Mouse (Mus musculus) lung, embryonic 16.5 days (tissue): ENCODE results near the gene Trim2. TPM values are rescaled to one million over a fixed set of nuclear protein-coding genes. Genes with fewer than 3 reads are reported as not detected.

Source experiments
- ATAC-seq: fragments of 200-750 bp; cut with Nextera tagmentation; 2 replicates; pipeline ENCODE4 v1.8.0; 2017; ENCODE audit warnings: low read depth, mild to moderate bottlenecking, moderate library complexity
- H3K27ac ChIP-seq: fragments of 300-500 bp; sonication (generic); 2 replicates; pipeline ENCODE4 v1.5.1; 2014; ENCODE audit warnings: mild to moderate bottlenecking, control low read depth, low read length
- H3K27me3 ChIP-seq: fragments of 300-500 bp; sonication (generic); 2 replicates; pipeline ENCODE4 v1.6.1; 2014; ENCODE audit warnings: low read depth, low read length, mixed read lengths; ENCODE audit not compliant: control insufficient read depth, insufficient read depth
- H3K36me3 ChIP-seq: fragments of 300-500 bp; sonication (generic); 2 replicates; pipeline ENCODE4 v1.6.1; 2014; ENCODE audit warnings: low read length; ENCODE audit not compliant: control insufficient read depth, insufficient read depth
- H3K4me1 ChIP-seq: fragments of 300-500 bp; sonication (generic); replicated peaks from 2 replicates; pipeline ENCODE4 v1.6.1; 2014; ENCODE audit warnings: low read length, mixed read lengths; ENCODE audit not compliant: control insufficient read depth, insufficient read depth
- H3K4me2 ChIP-seq: fragments of 300-500 bp; sonication (generic); 2 replicates; pipeline ENCODE4 v1.6.1; 2014; ENCODE audit warnings: low read depth, low read length, control low read depth
- H3K4me3 ChIP-seq: fragments of 300-500 bp; sonication (generic); 2 replicates; pipeline ENCODE4 v1.5.1; 2014; ENCODE audit warnings: mild to moderate bottlenecking, low read length, control low read depth
- H3K9ac ChIP-seq: fragments of 300-500 bp; sonication (generic); 2 replicates; pipeline ENCODE4 v1.6.1; 2014; ENCODE audit warnings: low read length, control low read depth
- H3K9me3 ChIP-seq: fragments of 300-500 bp; sonication (generic); 2 replicates; pipeline ENCODE4 v1.6.1; 2016; ENCODE audit warnings: low read length; ENCODE audit not compliant: control insufficient read depth
- WGBS: fragments of 180-500 bp; shearing (Covaris S2); extraction: QIAGEN DNeasy Blood & Tissue Kit; methylation state at CpG from one replicate; pipeline ENCODE4 v1.1.7; 2014; 5-methylcytosine and 5-hydroxymethylcytosine counted together
- polyA plus RNA-seq: library from polyadenylated mRNA; unstranded; fragments of >200 nt; fragmentation: Nextera tagmentation; extraction: Ambion mirVana; gene quantifications from 2 replicates; pipeline ENCODE4 v1.2.1, GENCODE M21; 2015

Trim2 gene
- polyA plus RNA-seq, 1 experiment from 2014 or later, result 31.9 TPM

- no peak overlapping the region for H3K9ac ChIP-seq
- peak overlapping the region; percentile 20; the same call in 1 of the 2 replicates for H3K27ac ChIP-seq
- H3K27me3 ChIP-seq, result no peaks in the 10 kb centered on the region
- no peak overlapping the region for H3K4me2 ChIP-seq
- peaks cover 19% of the 10 kb centered on the region for H3K4me1 ChIP-seq
- WGBS, result 40% methylated on average over 8 of the region's 8 CpGs
- no peak overlapping the region for H3K4me3 ChIP-seq
- H3K36me3 ChIP-seq, result no peaks in the 10 kb centered on the region
- peak; percentile 64; the same call in 1 of the 2 replicates for ATAC-seq
- H3K9me3 ChIP-seq, result no peaks in the 10 kb centered on the region
These were observed 23.2 kb downstream of the Trim2 start for GRCm38 (mm10) chr3:84283524-84283923.

- no peaks in the 10 kb centered on the region for H3K9me3 ChIP-seq
- no peak overlapping the region for H3K9ac ChIP-seq
- H3K4me1 ChIP-seq, result peaks cover 19% of the 10 kb centered on the region
- no peak overlapping the region for H3K4me3 ChIP-seq
- H3K36me3 ChIP-seq, result no peaks in the 10 kb centered on the region
- no peak overlapping the region for H3K27ac ChIP-seq
- WGBS, result 20% methylated on average over 10 of the region's 10 CpGs
- no peaks in the 10 kb centered on the region for H3K27me3 ChIP-seq
- 0 out of 2 replicates have a peak, but pooled peaks have one; percentile 12 for ATAC-seq
- no peak overlapping the region for H3K4me2 ChIP-seq
These were observed 24.7 kb downstream of the Trim2 start for GRCm38 (mm10) chr3:84281936-84282371.

- WGBS, result 80% methylated on average over 4 of the region's 4 CpGs
- Histone ChIP-seq H3K27me3 (no peaks in the 10 kb centered on the region), H3K27ac (no peak overlapping the region)
These were observed 27.9 kb downstream of the Trim2 start for GRCm38 (mm10) chr3:84278809-84279208.

DNA sequence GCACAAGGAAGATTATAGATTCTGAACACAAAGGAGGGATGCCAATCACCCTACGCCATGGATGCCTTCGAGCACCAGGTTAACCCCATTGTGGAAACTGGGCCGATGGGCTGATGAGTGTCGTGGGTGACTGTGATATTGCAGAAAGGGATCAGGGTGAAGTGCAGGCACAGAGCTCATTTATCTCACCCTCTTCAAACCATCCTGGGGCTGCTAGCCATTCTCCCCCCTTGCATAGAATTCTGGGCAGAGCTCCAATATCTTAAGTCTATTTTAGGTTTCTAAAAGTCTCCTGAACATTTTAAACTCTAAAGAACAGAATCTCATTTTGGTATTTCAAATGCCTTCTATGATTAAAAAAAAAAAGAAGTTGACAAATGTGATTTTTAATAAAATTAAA lies 31.6 kb downstream of the Trim2 start:
- no peaks in the 10 kb centered on the region for H3K27me3 ChIP-seq
- no peak overlapping the region for H3K4me3 ChIP-seq
- 66% methylated on average over 4 of the region's 4 CpGs for WGBS
- H3K9ac ChIP-seq, result no peak overlapping the region
- H3K27ac ChIP-seq, result no peak overlapping the region
- no peaks in the 10 kb centered on the region for H3K36me3 ChIP-seq
- peaks cover 10% of the 10 kb centered on the region for H3K4me1 ChIP-seq
- H3K9me3 ChIP-seq, result no peaks in the 10 kb centered on the region
- no peak for ATAC-seq
- no peak overlapping the region for H3K4me2 ChIP-seq

More at GRCm38 (mm10) chr3:84278809-84279208, 27.9 kb downstream of the Trim2 start:
- Histone ChIP-seq H3K4me3 (no peak overlapping the region), H3K36me3 (no peaks in the 10 kb centered on the region), H3K4me1 (peaks cover 18% of the 10 kb centered on the region), H3K9ac (no peak overlapping the region), H3K4me2 (no peak overlapping the region), H3K9me3 (no peaks in the 10 kb centered on the region)
- ATAC-seq, result no peak

DNA sequence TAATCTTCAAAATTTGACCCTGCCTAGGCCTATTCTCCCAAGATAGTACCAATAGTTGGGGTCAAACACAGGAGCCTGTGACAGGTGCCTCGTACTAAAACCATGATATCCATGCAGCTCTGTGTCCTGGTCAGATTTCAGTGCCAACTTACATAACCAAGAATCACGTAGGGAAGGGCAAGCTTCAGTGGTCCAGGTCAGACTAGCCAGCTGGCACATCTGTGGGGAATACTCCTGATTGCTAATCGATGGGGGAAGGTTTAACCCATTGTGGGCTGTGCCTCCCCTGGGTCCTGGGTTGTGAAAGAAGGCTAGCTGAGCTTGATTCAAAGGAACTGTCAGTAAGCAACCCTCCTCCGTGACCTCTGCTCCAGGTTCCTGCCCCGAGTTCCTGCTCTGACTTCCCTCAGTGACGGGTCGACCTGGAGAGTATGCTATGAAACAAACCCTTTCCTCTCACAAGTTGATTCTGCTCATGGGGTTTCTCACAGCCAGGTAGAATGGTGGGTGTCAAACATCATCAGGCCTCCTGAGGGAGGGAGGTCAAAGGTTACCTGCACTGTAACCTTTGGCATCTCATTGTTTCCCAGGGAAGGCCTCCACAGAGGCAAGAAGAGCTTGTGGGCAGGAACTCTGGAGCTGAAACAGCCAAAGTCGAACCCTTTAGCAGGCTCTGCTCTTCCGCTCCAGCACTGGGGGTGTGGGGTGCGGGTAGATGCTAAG lies 34.2 kb downstream of the Trim2 start:
- H3K4me3 ChIP-seq, result no peak overlapping the region
- H3K4me1 ChIP-seq, result peaks cover 15% of the 10 kb centered on the region
- no peak overlapping the region for H3K27ac ChIP-seq
- H3K27me3 ChIP-seq, result peaks cover 4% of the 10 kb centered on the region; the same call in 1 of the 2 replicates
- H3K9ac ChIP-seq, result no peak overlapping the region
- 82% methylated on average over 10 of the region's 10 CpGs for WGBS
- H3K9me3 ChIP-seq, result no peaks in the 10 kb centered on the region
- ATAC-seq, result no peak
- no peak overlapping the region for H3K4me2 ChIP-seq
- H3K36me3 ChIP-seq, result no peaks in the 10 kb centered on the region

DNA sequence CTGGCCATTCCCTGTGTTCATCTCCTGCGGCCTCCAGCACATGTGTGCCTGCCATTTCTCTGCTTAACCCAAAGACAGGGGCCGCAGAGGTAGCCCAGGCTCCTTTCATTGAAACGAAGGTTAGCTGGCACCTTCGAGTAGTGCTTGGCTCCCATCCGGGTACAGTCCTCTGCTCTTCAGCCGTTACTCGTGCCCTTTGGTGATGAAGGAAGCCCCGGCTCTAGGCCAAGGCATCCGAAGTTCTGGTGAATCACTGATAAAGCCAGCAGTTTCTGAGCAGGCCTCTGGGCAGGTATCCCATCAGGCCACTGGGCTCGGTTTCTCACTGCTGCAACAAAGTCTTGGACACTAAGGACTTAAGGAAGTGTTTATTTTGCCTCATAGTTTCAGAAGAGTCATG lies 34.9 kb downstream of the Trim2 start:
- Histone ChIP-seq H3K27ac (no peak overlapping the region), H3K4me2 (no peak overlapping the region), H3K9ac (no peak overlapping the region), H3K36me3 (no peaks in the 10 kb centered on the region), H3K9me3 (no peaks in the 10 kb centered on the region), H3K27me3 (peaks cover 4% of the 10 kb centered on the region; the same call in 1 of the 2 replicates), H3K4me1 (peaks cover 15% of the 10 kb centered on the region), H3K4me3 (no peak overlapping the region)
- 91% methylated on average over 10 of the region's 10 CpGs for WGBS
- no peak for ATAC-seq

GRCm38 (mm10) chr3:84271058-84271457 lies 35.6 kb downstream of the Trim2 start:
- Histone ChIP-seq H3K4me1 (peaks cover 15% of the 10 kb centered on the region), H3K4me2 (no peak overlapping the region), H3K27ac (no peak overlapping the region), H3K9ac (no peak overlapping the region), H3K9me3 (no peaks in the 10 kb centered on the region), H3K27me3 (peaks cover 4% of the 10 kb centered on the region; the same call in 1 of the 2 replicates), H3K36me3 (no peaks in the 10 kb centered on the region), H3K4me3 (no peak overlapping the region)
- no peak for ATAC-seq
- WGBS, result 47% methylated on average over 6 of the region's 6 CpGs

- H3K9ac ChIP-seq, result peak overlapping the region; percentile 27; the same call in 1 of the 2 replicates
- H3K9me3 ChIP-seq, result no peaks in the 10 kb centered on the region
- 1% methylated on average over 3 of the region's 3 CpGs for WGBS
- no peak overlapping the region for H3K27ac ChIP-seq
- H3K4me3 ChIP-seq, result no peak overlapping the region; the same call in 1 of the 2 replicates
- ATAC-seq, result peak; percentile 80
- no peaks in the 10 kb centered on the region for H3K36me3 ChIP-seq
- H3K4me2 ChIP-seq, result peak overlapping the region; percentile 44
- H3K4me1 ChIP-seq, result peaks cover 15% of the 10 kb centered on the region
- H3K27me3 ChIP-seq, result peaks cover 4% of the 10 kb centered on the region; the same call in 1 of the 2 replicates
These were observed 36.1 kb downstream of the Trim2 start for GRCm38 (mm10) chr3:84270624-84270995.

GRCm38 (mm10) chr3:84269987-84270623 lies 36.6 kb downstream of the Trim2 start:
- WGBS, result 12% methylated on average over 13 of the region's 13 CpGs
- Histone ChIP-seq H3K4me3 (peak overlapping the region; percentile 6; the same call in 1 of the 2 replicates), H3K9ac (peak overlapping the region; percentile 27; the same call in 1 of the 2 replicates), H3K27ac (no peak overlapping the region; the same call in 1 of the 2 replicates), H3K36me3 (no peaks in the 10 kb centered on the region), H3K4me2 (peak overlapping the region; percentile 44), H3K27me3 (peaks cover 4% of the 10 kb centered on the region; the same call in 1 of the 2 replicates), H3K9me3 (no peaks in the 10 kb centered on the region), H3K4me1 (peaks cover 15% of the 10 kb centered on the region)
- peak; percentile 51; the same call in 1 of the 2 replicates for ATAC-seq
